Mouse (Mus musculus): ENCODE results near the gene F5. TPM values are rescaled to one million over a fixed set of nuclear protein-coding genes. Genes with fewer than 3 reads are reported as not detected.

Gene F5
- 2.0 and 2.3 TPM in 2 replicates for polyA plus RNA-seq (2012; rRNA removed)

DNA sequence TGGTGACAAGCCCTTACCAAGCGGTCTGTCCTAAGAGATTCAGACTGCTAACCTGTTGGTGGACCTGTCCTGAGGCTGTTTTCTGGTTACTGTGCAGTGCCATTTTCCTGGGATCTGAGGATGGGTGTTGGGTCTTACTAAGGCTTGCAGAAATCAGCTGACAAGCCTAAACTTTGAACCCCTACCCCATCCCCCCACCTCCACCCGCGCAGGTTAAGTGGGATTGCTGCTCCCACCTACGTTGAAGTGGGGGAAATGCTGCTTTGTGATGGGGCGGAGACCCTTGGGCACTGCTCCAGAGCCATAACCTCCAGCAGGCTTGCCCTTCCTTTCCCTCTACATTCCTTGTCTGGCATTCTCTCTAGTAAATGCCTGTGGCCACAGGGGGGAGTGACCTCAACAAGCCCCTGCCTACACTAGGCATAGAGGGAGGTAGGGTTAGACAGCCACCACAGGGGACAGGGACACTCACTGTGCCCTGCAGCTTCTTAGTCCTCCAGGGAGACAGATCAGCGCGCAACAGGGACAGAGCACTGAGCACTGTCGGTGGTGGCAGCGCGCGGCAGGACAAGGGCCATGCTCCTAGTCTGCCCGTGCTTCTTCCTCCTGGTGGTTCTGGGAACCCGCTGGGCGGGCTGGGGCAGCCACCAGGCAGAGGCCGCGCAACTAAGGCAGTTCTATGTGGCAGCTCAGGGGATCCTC, at the start of gene F5:
TSS of gene F5 (plus strand) at position 452 of the 702 bp plus-strand sequence.
- no peak within 1 kb of the TSS for H3K27ac ChIP-seq (ENCODE audit: insufficient read depth, low read length)
- H3K4me1 ChIP-seq (ENCODE audit: control insufficient read depth, insufficient read depth, insufficient read length) = peaks cover 15% of the 10 kb centered on the region
- H3K4me3 ChIP-seq (ENCODE audit: extremely low read depth, insufficient read depth, insufficient read length) = no peak within 1 kb of the TSS
- 46% methylated on average over 16 of the region's 16 CpGs for WGBS
- no peak for DNase-seq (ENCODE audit: low read depth in 1 of 2, low spot score in 2 of 2)
- no peaks in the 10 kb centered on the region for H3K36me3 ChIP-seq (ENCODE audit: control insufficient read depth, insufficient read depth, low read length)
- TF ChIP-seq CTCF (IDR thresholded peaks at IDR 0.05; ENCODE audit: extremely low read depth, insufficient read depth, insufficient read length, insufficient replicate concordance) (no peak), POLR2A (IDR thresholded peaks at IDR 0.05; ENCODE audit: low read depth, low read length) (no peak)
- peaks cover 1% of the 10 kb centered on the region; the same call in 1 of the 2 replicates for H3K27me3 ChIP-seq (ENCODE audit: control insufficient read depth, insufficient read depth, low read length)

DNA sequence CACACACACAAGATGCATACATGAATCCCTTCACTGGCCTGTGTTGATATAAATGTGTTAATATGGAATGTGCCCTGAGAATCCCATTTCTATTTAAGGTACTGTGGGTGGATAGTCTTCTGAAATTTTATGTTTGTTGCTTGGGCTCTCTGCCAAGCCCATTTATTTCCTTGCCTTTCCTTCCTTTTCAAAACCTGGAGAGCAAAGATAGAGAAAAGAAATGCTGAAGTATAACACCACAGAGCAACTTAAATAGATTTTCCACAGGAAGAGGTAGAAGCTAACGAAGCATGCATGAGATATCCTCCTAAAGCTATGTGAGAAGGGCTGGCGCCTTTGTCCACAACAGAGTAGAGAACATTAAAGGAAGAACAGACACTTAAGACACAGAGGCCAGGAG, 41.9 kb upstream of the F5 start:
- TF ChIP-seq CTCF (IDR thresholded peaks at IDR 0.05; ENCODE audit: extremely low read depth, insufficient read depth, insufficient read length, insufficient replicate concordance) (no peak), POLR2A (IDR thresholded peaks at IDR 0.05; ENCODE audit: low read depth, low read length) (no peak)
- 25% methylated on average over 2 of the region's 2 CpGs for WGBS
- Histone ChIP-seq H3K27ac (ENCODE audit: insufficient read depth, low read length) (no peak overlapping the region), H3K36me3 (ENCODE audit: control insufficient read depth, insufficient read depth, low read length) (no peaks in the 10 kb centered on the region), H3K27me3 (ENCODE audit: control insufficient read depth, insufficient read depth, low read length) (no peaks in the 10 kb centered on the region), H3K4me1 (ENCODE audit: control insufficient read depth, insufficient read depth, insufficient read length) (peaks cover 6% of the 10 kb centered on the region), H3K4me3 (ENCODE audit: extremely low read depth, insufficient read depth, insufficient read length) (no peak overlapping the region)
- no peak for DNase-seq (ENCODE audit: low read depth in 1 of 2, low spot score in 2 of 2)

DNA sequence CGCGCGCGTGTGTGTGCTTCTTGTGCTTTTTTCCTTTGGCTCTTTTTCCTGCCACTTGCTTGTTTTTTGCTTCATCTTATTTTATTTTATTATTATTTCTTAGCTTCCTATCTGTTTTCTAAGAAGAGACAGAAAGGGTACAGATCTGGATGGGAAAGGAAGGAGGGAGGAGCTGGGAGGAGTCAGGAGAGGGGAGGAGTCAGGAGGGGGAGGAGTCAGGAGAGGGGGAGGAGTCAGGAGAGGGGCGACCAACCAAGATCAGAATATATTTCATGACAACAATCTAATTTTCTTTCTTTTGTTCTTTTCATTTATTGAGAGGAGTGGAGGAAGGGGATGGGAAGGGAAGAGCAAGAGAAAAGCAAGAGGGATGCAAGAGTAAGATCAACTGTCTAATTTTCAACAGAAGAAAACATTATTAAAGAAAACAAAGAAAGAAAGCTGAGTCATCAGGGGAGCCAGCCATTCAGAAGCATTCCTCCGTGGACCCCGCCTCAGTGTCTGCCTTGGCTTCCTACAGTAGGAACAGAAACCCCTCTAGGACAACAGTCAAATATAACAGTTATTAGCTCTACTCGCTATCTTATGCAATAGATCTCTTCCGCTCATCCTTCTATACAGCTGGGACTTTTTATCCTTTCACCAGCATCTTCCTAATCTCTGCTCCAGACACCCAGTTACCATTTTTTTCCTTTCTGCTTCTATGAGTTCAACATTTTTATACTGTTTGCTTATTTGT, 40.9 kb upstream of the F5 start:
- no peak for DNase-seq (ENCODE audit: low read depth in 1 of 2, low spot score in 2 of 2)
- WGBS = 93% methylated on average over 9 of the region's 9 CpGs
- Histone ChIP-seq H3K36me3 (ENCODE audit: control insufficient read depth, insufficient read depth, low read length) (no peaks in the 10 kb centered on the region), H3K4me3 (ENCODE audit: extremely low read depth, insufficient read depth, insufficient read length) (no peak overlapping the region), H3K27me3 (ENCODE audit: control insufficient read depth, insufficient read depth, low read length) (no peaks in the 10 kb centered on the region), H3K4me1 (ENCODE audit: control insufficient read depth, insufficient read depth, insufficient read length) (peaks cover 6% of the 10 kb centered on the region), H3K27ac (ENCODE audit: insufficient read depth, low read length) (no peak overlapping the region)
- TF ChIP-seq CTCF (IDR thresholded peaks at IDR 0.05; ENCODE audit: extremely low read depth, insufficient read depth, insufficient read length, insufficient replicate concordance) = no peak
- no peak for TF ChIP-seq POLR2A (IDR thresholded peaks at IDR 0.05; ENCODE audit: low read depth, low read length)

DNA sequence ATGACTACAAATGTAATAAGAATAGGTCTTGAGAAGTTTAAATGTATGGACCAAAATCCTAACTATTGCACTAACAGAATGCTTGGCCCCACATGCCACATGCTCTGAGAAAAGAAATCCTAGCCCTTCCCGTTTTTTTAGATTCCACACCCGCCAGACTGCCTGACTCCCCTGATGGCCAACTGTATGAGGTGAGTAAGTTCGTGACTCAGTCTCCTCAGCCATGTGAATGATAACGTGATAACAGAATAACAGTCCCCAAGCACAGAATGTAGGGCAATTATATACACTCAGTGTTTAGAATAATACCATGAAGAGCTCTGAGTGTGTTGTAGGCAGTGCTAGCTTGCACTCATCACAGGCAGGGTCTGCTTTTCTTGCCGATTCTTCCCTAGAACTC, 37.4 kb upstream of the F5 start:
- DNase-seq (ENCODE audit: low read depth in 1 of 2, low spot score in 2 of 2) = no peak
- Histone ChIP-seq H3K27ac (ENCODE audit: insufficient read depth, low read length) (no peak overlapping the region), H3K4me3 (ENCODE audit: extremely low read depth, insufficient read depth, insufficient read length) (no peak overlapping the region), H3K36me3 (ENCODE audit: control insufficient read depth, insufficient read depth, low read length) (no peaks in the 10 kb centered on the region), H3K27me3 (ENCODE audit: control insufficient read depth, insufficient read depth, low read length) (no peaks in the 10 kb centered on the region), H3K4me1 (ENCODE audit: control insufficient read depth, insufficient read depth, insufficient read length) (peaks cover 6% of the 10 kb centered on the region)
- no peak for TF ChIP-seq POLR2A (IDR thresholded peaks at IDR 0.05; ENCODE audit: low read depth, low read length)
- 81% methylated on average over 5 of the region's 5 CpGs for WGBS

DNA sequence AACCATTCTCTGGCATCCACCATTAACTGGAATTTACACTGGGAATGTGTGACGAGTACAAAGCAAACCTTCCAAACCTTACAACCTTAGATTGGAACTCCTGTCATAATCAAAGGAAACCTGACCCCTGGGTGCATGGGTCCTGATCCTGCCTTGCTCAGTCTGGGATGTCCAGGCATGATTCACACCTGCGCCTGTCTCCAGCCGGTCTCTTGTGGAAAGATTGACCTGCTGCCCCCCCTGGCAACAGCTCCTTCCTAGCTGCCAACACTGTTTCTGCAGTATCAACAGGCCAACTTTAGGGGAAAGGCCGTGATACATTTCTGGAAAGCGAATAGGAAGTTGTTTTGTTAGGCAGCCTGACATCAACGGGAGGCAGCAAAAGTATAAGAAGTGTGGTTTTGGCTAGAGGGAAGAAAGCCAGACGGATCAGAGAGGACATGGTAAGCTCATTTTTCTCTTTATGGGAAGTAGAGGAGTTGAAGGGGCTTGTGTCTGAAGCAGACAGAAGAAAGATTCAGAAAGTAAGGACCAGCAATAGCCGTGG, 36.6 kb upstream of the F5 start, which contains the start of gene Selp:
TSS of gene Selp (plus strand) at position 318 of the 547 bp plus-strand sequence.
- no peak within 1 kb of the TSS for H3K27ac ChIP-seq (ENCODE audit: insufficient read depth, low read length)
- no peak for DNase-seq (ENCODE audit: low read depth in 1 of 2, low spot score in 2 of 2)
- H3K4me1 ChIP-seq (ENCODE audit: control insufficient read depth, insufficient read depth, insufficient read length) = peaks cover under 1% of the 10 kb centered on the region; the same call in 1 of the 2 replicates
- no peaks in the 10 kb centered on the region for H3K36me3 ChIP-seq (ENCODE audit: control insufficient read depth, insufficient read depth, low read length)
- TF ChIP-seq CTCF (IDR thresholded peaks at IDR 0.05; ENCODE audit: extremely low read depth, insufficient read depth, insufficient read length, insufficient replicate concordance) (no peak), POLR2A (IDR thresholded peaks at IDR 0.05; ENCODE audit: low read depth, low read length) (no peak)
- no peaks in the 10 kb centered on the region for H3K27me3 ChIP-seq (ENCODE audit: control insufficient read depth, insufficient read depth, low read length)
- H3K4me3 ChIP-seq (ENCODE audit: extremely low read depth, insufficient read depth, insufficient read length) = no peak within 1 kb of the TSS
- WGBS = 54% methylated on average over 8 of the region's 8 CpGs

DNA sequence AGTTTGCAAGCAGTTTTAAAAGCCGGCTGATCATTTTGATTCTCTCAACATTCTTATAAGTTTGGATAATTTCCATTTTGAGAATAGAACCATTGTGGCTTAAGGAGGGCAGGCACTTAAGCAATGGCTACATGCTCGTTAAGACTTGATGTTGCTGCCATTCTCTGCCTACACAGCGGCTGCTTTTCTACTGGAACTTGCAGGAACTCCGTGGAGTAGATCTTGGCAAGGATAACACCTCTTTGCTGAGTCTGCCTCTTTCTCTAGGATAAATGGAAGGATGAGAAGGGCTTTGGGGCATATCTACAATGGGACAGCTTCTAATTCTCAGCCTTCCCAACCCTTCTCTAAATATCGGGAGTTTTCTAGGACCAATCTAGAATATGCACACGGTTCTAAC, 36.0 kb upstream of the F5 start:
- peaks cover 2% of the 10 kb centered on the region; the same call in 1 of the 2 replicates for H3K4me1 ChIP-seq (ENCODE audit: control insufficient read depth, insufficient read depth, insufficient read length)
- TF ChIP-seq CTCF (IDR thresholded peaks at IDR 0.05; ENCODE audit: extremely low read depth, insufficient read depth, insufficient read length, insufficient replicate concordance) (no peak), POLR2A (IDR thresholded peaks at IDR 0.05; ENCODE audit: low read depth, low read length) (no peak)
- H3K27me3 ChIP-seq (ENCODE audit: control insufficient read depth, insufficient read depth, low read length) = no peaks in the 10 kb centered on the region
- no peaks in the 10 kb centered on the region for H3K36me3 ChIP-seq (ENCODE audit: control insufficient read depth, insufficient read depth, low read length)
- no peak overlapping the region for H3K4me3 ChIP-seq (ENCODE audit: extremely low read depth, insufficient read depth, insufficient read length)
- H3K27ac ChIP-seq (ENCODE audit: insufficient read depth, low read length) = no peak overlapping the region
- 83% methylated on average over 6 of the region's 6 CpGs for WGBS
- DNase-seq (ENCODE audit: low read depth in 1 of 2, low spot score in 2 of 2) = no peak
